Mouse (Mus musculus) CH12.LX (cell line): ENCODE data around the gene Spa17. TPM values are rescaled to one million over a fixed set of nuclear protein-coding genes. Genes with fewer than 3 reads are reported as not detected.

Experiments used
- DNase-seq: peaks from one replicate; pipeline ENCODE4 v3.0.0-alpha.2; 2013; ENCODE audit errors: extremely low read depth
- H3K27ac ChIP-seq: 2 replicates; pipeline ENCODE4 v1.5.1; 2012; ENCODE audit warnings: low read depth, mild to moderate bottlenecking, control low read depth, moderate library complexity; ENCODE audit not compliant: insufficient read depth
- H3K27me3 ChIP-seq: replicated peaks from 2 replicates; pipeline ENCODE3; 2012; ENCODE audit warnings: inconsistent platforms
- H3K36me3 ChIP-seq, 2 experiments: replicated peaks in 1 of 2; 2 replicates each; pipeline versions ENCODE3 to v1.6.1; 2012; ENCODE audit warnings: inconsistent platforms in 1 of 2, low read length in 1 of 2, mild to moderate bottlenecking in 1 of 2, mixed read lengths in 1 of 2, moderate library complexity in 1 of 2; ENCODE audit not compliant: control insufficient read depth in 1 of 2, insufficient read depth in 1 of 2
- H3K4me1 ChIP-seq, 2 experiments: 2 replicates each; pipeline ENCODE4 v1.6.1; 2012; ENCODE audit warnings: inconsistent platforms in 1 of 2, moderate library complexity in 1 of 2; ENCODE audit not compliant: insufficient read depth in 2 of 2, control insufficient read depth in 1 of 2
- H3K4me2 ChIP-seq: 2 replicates; pipeline ENCODE4 v1.6.1; 2012; ENCODE audit warnings: low read depth, mild to moderate bottlenecking, control low read depth; ENCODE audit not compliant: poor library complexity, insufficient read depth, severe bottlenecking
- H3K4me3 ChIP-seq, 3 experiments: fragments of 150-350 bp in 1 of 3; sonication (generic) in 1 of 3; replicated peaks in 1 of 3; 2 replicates each; pipeline versions ENCODE3 to v1.5.1; 2011 to 2012; ENCODE audit warnings: low read depth in 2 of 3, low read length in 2 of 3, mild to moderate bottlenecking in 2 of 3, moderate library complexity in 2 of 3, control low read depth in 1 of 3, improper control_type of control experiment in 1 of 3, inconsistent platforms in 1 of 3, mixed read lengths in 1 of 3; ENCODE audit not compliant: poor library complexity in 1 of 3
- H3K79me2 ChIP-seq: replicated peaks from 2 replicates; pipeline ENCODE4 v1.6.1; 2012; ENCODE audit warnings: mild to moderate bottlenecking, moderate library complexity; ENCODE audit not compliant: control insufficient read depth, poor library complexity, insufficient read depth, severe bottlenecking; ENCODE audit errors: extremely low read depth
- H3K9ac ChIP-seq: 2 replicates; pipeline ENCODE4 v1.6.1; 2012; ENCODE audit warnings: low read depth, mild to moderate bottlenecking, control low read depth, moderate library complexity; ENCODE audit not compliant: insufficient read depth
- H3K9me3 ChIP-seq: replicated peaks from 2 replicates; pipeline ENCODE3; 2012; ENCODE audit warnings: low read length, inconsistent platforms, mixed read lengths
- BHLHE40 ChIP-seq: IDR thresholded peaks from 2 replicates; pipeline ENCODE4 v1.6.1; 2011; ENCODE audit warnings: mild to moderate bottlenecking, low read depth, low read length, improper control_type of control experiment
- CHD2 ChIP-seq: IDR thresholded peaks from 2 replicates; pipeline ENCODE4 v1.6.1; 2011; ENCODE audit warnings: low read length, improper control_type of control experiment
- CTCF ChIP-seq, 2 experiments: IDR thresholded peaks in 1 of 2; conservative IDR thresholded peaks in 1 of 2; 2 replicates each; pipeline ENCODE4 v1.5.1; 2011 to 2012; ENCODE audit warnings: low read depth in 2 of 2, low read length in 2 of 2, improper control_type of control experiment in 1 of 2, inconsistent platforms in 1 of 2, mild to moderate bottlenecking in 1 of 2, moderate library complexity in 1 of 2
- E2F4 ChIP-seq: IDR thresholded peaks from 2 replicates; pipeline ENCODE4 v1.6.1; 2011; ENCODE audit warnings: low read depth, low read length, improper control_type of control experiment; ENCODE audit not compliant: insufficient replicate concordance
- ELF1 ChIP-seq: IDR thresholded peaks from 2 replicates; pipeline ENCODE4 v1.6.1; 2014; ENCODE audit warnings: low read depth, mild to moderate bottlenecking, inconsistent platforms, low read length, improper control_type of control experiment
- ETS1 ChIP-seq: conservative IDR thresholded peaks from 2 replicates; pipeline ENCODE4 v1.6.1; 2012; ENCODE audit warnings: low read depth, mild to moderate bottlenecking, inconsistent platforms, low read length, improper control_type of control experiment, moderate library complexity
- GABPA ChIP-seq: IDR thresholded peaks from 2 replicates; pipeline ENCODE4 v1.6.1; 2012; ENCODE audit warnings: low read depth, low read length, improper control_type of control experiment, inconsistent platforms; ENCODE audit not compliant: insufficient replicate concordance
- HCFC1 ChIP-seq: IDR thresholded peaks from 2 replicates; pipeline ENCODE4 v1.6.1; 2012; ENCODE audit warnings: low read depth, mild to moderate bottlenecking, inconsistent platforms, low read length, improper control_type of control experiment
- IRF4 ChIP-seq: IDR thresholded peaks from 2 replicates; pipeline ENCODE4 v1.6.1; 2014; ENCODE audit warnings: low read depth, mild to moderate bottlenecking, inconsistent platforms, low read length, improper control_type of control experiment
- JUN ChIP-seq: IDR thresholded peaks from 2 replicates; pipeline ENCODE4 v1.6.1; 2011; ENCODE audit warnings: low read depth, mild to moderate bottlenecking, low read length, improper control_type of control experiment, moderate library complexity; ENCODE audit not compliant: insufficient read depth
- JUND ChIP-seq: conservative IDR thresholded peaks from 2 replicates; pipeline ENCODE4 v1.6.1; 2011; ENCODE audit warnings: low read depth, low read length, improper control_type of control experiment
- KAT2A ChIP-seq: IDR thresholded peaks from 2 replicates; pipeline ENCODE4 v1.6.1; 2012; ENCODE audit warnings: low read length, improper control_type of control experiment, inconsistent platforms; ENCODE audit not compliant: insufficient replicate concordance
- MAFK ChIP-seq: IDR thresholded peaks from 2 replicates; pipeline ENCODE4 v1.6.1; 2011; ENCODE audit warnings: low read length, improper control_type of control experiment; ENCODE audit not compliant: insufficient replicate concordance
- MAX ChIP-seq: IDR thresholded peaks from 2 replicates; pipeline ENCODE4 v1.6.1; 2011; ENCODE audit warnings: low read length, improper control_type of control experiment
- MAZ ChIP-seq: IDR thresholded peaks from 2 replicates; pipeline ENCODE4 v1.6.1; 2012; ENCODE audit warnings: low read depth, mild to moderate bottlenecking, inconsistent platforms, low read length, improper control_type of control experiment, moderate library complexity
- MEF2A ChIP-seq: IDR thresholded peaks from 2 replicates; pipeline ENCODE4 v1.6.1; 2014; ENCODE audit warnings: low read depth, mild to moderate bottlenecking, inconsistent platforms, low read length, improper control_type of control experiment, borderline replicate concordance
- MYC ChIP-seq: IDR thresholded peaks from 2 replicates; pipeline ENCODE4 v1.6.1; 2011; ENCODE audit warnings: low read depth, mild to moderate bottlenecking, improper control_type of control experiment, low read length
- POLR2A ChIP-seq: IDR thresholded peaks from 2 replicates; pipeline ENCODE4 v1.6.1; 2011; ENCODE audit warnings: low read depth, mild to moderate bottlenecking, improper control_type of control experiment, low read length
- RAD21 ChIP-seq: IDR thresholded peaks from 2 replicates; pipeline ENCODE4 v1.6.1; 2011; ENCODE audit warnings: low read depth, mild to moderate bottlenecking, low read length, improper control_type of control experiment, moderate library complexity
- RCOR1 ChIP-seq: conservative IDR thresholded peaks from 2 replicates; pipeline ENCODE4 v1.6.1; 2012; ENCODE audit warnings: low read depth, mild to moderate bottlenecking, inconsistent platforms, low read length, improper control_type of control experiment
- TCF12 ChIP-seq: IDR thresholded peaks from 2 replicates; pipeline ENCODE4 v1.6.1; 2014; ENCODE audit warnings: low read depth, mild to moderate bottlenecking, inconsistent platforms, low read length, improper control_type of control experiment
- USF1 ChIP-seq: IDR thresholded peaks from 2 replicates; pipeline ENCODE4 v1.6.1; 2014; ENCODE audit warnings: low read depth, mild to moderate bottlenecking, inconsistent platforms, low read length, improper control_type of control experiment
- USF2 ChIP-seq: conservative IDR thresholded peaks from 2 replicates; pipeline ENCODE4 v1.6.1; 2011; ENCODE audit warnings: low read depth, low read length, improper control_type of control experiment
- ZMIZ1 ChIP-seq: IDR thresholded peaks from 2 replicates; pipeline ENCODE4 v1.6.1; 2012; ENCODE audit warnings: low read depth, mild to moderate bottlenecking, inconsistent platforms, low read length, improper control_type of control experiment
- ZNF384 ChIP-seq: IDR thresholded peaks from 2 replicates; pipeline ENCODE4 v1.6.1; 2012; ENCODE audit warnings: low read depth, low read length, improper control_type of control experiment, inconsistent platforms
- dilution Hi-C: fragments of 300-500 bp; cut with MboI; formaldehyde crosslinking; loops from 2 replicates; pipeline ENCODE4 v1.14.3; 2020; ENCODE audit warnings: low sequenced_read_pairs; ENCODE audit not compliant: extremely low pct_unique_long_range_greater_than_20kb, extremely low pct_ligation_motif_present
- in situ Hi-C: fragments of 300-500 bp; cut with MboI; formaldehyde crosslinking; loops from 3 replicates; pipeline ENCODE4 v1.14.3; 2019; ENCODE audit warnings: low sequenced_read_pairs, low pct_ligation_motif_present, low pct_unique_long_range_greater_than_20kb, mixed read lengths
- polyA plus RNA-seq: library from polyadenylated mRNA; unstranded; fragments of >175 nt; gene quantifications from 2 replicates; pipeline ENCODE4 v1.2.1, GENCODE M21; 2012; ENCODE audit warnings: low read depth; ENCODE audit not compliant: insufficient read length
- total RNA-seq, 2 experiments: library from RNA; depleted of rRNA; stranded (reverse); fragments of 300-350 nt in 1 of 2; fragments of >200 nt in 1 of 2; gene quantifications; 2 replicates each; pipeline ENCODE4 v1.2.3; 2012 to 2014

Spa17 gene
- total and polyA plus RNA-seq, 3 experiments: 0.47 to 3.2 (median 1.4) TPM

DNA sequence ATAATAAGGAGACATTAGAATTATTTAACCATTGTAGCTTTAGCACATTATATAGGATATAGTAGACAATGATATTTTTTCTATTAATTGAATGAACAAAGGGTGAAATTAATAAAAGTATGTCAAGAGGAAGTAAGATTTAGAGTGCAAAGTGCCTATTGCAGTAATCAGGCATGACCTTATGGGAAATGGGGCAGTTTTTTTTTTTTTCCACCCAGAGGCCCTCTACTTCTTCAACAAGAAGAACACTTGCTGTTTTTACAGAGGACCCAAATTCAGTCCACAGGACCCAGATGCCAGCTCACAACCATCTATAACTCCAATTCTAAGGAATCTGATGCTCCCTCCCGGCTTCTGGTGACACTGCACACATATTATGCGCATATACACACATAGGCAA is 52.9 kb downstream of the Spa17 start:
- Histone ChIP-seq H3K36me3 (no peaks in the 10 kb centered on the region), H3K4me1 (peaks cover 0 to 11% of the 10 kb centered on the region in 2 experiments; a peak in 2 of 4 replicates), H3K27ac (no peak overlapping the region), H3K4me3 (no peak overlapping the region), H3K4me2 (no peak overlapping the region), H3K9ac (no peak overlapping the region), H3K9me3 (no peaks in the 10 kb centered on the region), H3K27me3 (no peaks in the 10 kb centered on the region), H3K79me2 (no peaks in the 10 kb centered on the region)
- dilution Hi-C loops (no loop called here), in situ Hi-C loops (no loop called here)
- no peak for DNase-seq
- TF ChIP-seq ZNF384 (0 out of 2 replicates have a peak, but pooled peaks have one; percentile 28), MYC (no peak), HCFC1 (no peak), CTCF (conservative IDR thresholded peaks at IDR 0.05 in 1 of 2, IDR thresholded peaks at IDR 0.05 in 1 of 2; ENCODE audit: low read depth in 2 of 2, low read length in 2 of 2) (no peak), MEF2A (no peak), RAD21 (no peak), RCOR1 (no peak), GABPA (no peak)

DNA sequence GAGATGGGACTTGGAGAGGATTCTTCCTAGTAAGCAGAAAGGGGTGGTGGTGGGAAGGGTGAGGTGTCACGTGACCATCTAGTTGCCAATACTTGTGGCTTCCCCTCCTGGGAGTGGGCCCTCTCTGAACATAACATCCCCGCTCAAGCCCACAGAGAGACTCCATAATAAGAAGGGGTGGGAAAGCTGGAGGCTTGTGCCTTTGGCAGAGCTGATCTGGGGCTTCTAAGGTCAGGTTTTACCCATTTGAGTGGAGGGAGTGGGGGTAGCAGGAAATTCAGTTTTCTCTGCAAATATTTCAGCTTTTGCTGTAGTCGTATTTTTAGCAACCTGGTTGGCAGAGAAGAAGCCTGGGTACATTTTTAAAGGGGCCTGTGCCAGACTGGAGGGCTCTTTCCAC is 57.2 kb downstream of the Spa17 start:
- TF ChIP-seq POLR2A: no peak
- Histone ChIP-seq H3K27ac (no peak overlapping the region), H3K4me1 (peaks cover 6 to 48% of the 10 kb centered on the region in 2 experiments), H3K9me3 (no peaks in the 10 kb centered on the region), H3K4me3 (no peak overlapping the region), H3K4me2 (no peak overlapping the region), H3K79me2 (no peaks in the 10 kb centered on the region), H3K36me3 (no peaks in the 10 kb centered on the region), H3K27me3 (peaks cover 20% of the 10 kb centered on the region), H3K9ac (no peak overlapping the region)
- in situ Hi-C loops (no loop called here), dilution Hi-C loops (no loop called here)
- DNase-seq: no peak

DNA sequence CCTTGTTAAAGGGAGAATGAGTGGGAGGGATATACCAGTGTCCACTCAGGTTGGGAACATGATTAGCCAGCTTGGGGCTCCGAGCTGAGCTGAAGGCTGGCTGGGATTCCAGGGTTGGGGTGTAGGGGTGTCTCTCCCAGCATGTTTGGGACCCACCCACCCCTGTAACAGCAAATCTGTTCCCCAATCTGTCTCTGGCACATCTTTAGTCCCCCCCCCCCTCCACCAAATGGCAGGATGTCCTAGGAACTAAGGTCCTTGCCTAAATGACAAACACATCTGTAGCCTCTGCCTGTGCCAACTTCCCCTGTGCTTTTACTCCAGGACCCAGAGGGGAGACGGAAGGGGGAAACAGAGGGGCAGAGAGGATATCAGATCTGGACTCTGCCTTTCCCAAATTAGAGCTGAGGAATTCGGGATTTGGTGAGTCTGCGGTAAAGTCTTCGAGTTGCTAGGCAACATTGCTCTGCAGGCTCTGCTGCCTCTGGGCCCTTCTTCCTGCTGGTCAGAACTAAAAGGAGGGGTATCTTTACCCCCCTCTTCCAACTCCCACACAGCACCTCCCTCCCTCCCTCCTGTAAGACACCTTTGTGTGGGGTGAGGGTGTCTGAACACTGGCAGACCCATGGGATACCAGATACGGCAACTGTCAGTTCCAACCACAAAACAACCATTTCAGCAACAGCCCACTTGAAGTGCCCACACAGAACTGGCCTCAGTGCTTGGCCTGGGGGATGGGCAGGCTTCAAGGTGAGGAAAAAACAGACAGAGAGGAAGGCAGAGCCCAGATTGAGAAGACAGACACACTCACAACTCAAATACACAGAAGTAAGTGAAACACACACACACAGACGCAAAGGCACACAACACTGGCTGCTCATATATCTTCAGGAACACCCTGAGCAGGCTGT is 58.4 kb downstream of the Spa17 start, which contains the start of gene Siae:
Gene Siae (plus strand): TSS at position 861 of the 911 bp plus-strand sequence.
- Histone ChIP-seq H3K36me3 (no peaks in the 10 kb centered on the region), H3K4me2 (no peak within 1 kb of the TSS), H3K9me3 (no peaks in the 10 kb centered on the region), H3K27ac (no peak within 1 kb of the TSS), H3K4me3 (no peak within 1 kb of the TSS), H3K79me2 (no peaks in the 10 kb centered on the region), H3K27me3 (peaks cover 28% of the 10 kb centered on the region), H3K4me1 (peaks cover 6 to 45% of the 10 kb centered on the region in 2 experiments), H3K9ac (no peak within 1 kb of the TSS)
- TF ChIP-seq CHD2: no peak
- TF ChIP-seq KAT2A: no peak
- no peak for TF ChIP-seq RAD21
- TF ChIP-seq BHLHE40: no peak
- no peak for TF ChIP-seq JUND
- TF ChIP-seq E2F4: no peak
- no peak for TF ChIP-seq IRF4
- TF ChIP-seq MAZ: no peak
- no peak for TF ChIP-seq ELF1
- no peak for TF ChIP-seq ETS1
- no peak for TF ChIP-seq TCF12
- TF ChIP-seq ZMIZ1: no peak
- no peak for TF ChIP-seq ZNF384
- no peak for TF ChIP-seq USF1
- TF ChIP-seq USF2: no peak
- no peak for TF ChIP-seq MAX
- no peak for TF ChIP-seq MAFK
- no peak for TF ChIP-seq JUN
- no peak for DNase-seq
- dilution Hi-C loops: no loop called here
- in situ Hi-C loops: no loop called here
